20 mouse cellular contexts compared by ENCODE assay signal in the genomic region with DNA sequence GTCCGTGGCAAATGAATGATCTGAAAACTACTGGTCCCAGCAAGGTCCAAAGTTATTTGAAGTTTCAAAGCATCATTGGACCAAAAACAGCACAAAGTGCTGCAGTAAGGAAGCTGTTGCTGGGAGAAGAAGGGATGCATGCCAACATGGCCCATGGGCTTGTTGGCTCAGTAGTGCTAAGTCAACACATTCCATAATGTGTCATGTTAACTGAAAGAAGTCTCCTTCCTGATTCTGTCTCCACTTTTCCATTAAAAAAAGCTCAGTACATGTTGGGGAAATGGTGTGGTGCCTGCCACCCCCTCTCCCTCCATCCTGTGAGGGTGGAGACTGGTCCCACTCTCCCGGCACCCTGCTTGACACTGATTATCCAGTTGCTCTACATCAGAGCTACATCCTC.
DNase-seq lines count a peak whose midpoint lies in the region; ATAC-seq and TF ChIP-seq lines count a peak whose summit lies in the region.
"Had no signal": no experiment of that assay in that cellular context is flagged by ENCODE, and none has a peak within 500 bp of the region (broad histone marks: within the 10 kb centered on the region; RNA-seq: fewer than 3 reads in every experiment).

No protein-coding gene starts in this region.

- WGBS in heart, adult 2 months, result 58% methylated on average over 2 of the region's 2 CpGs
- WGBS in lung, embryonic 16.5 days, result 41% methylated on average over 2 of the region's 2 CpGs
- 76% methylated on average over 2 of the region's 2 CpGs for WGBS in neural tube, embryonic 13.5 days

- ATAC-seq in lung, embryonic 16.5 days (ENCODE audit: low read depth), result no peak
- no peak for ATAC-seq in neural tube, embryonic 13.5 days (ENCODE audit: low read depth)
- ATAC-seq in activated CD4-positive, CD25-positive, alpha-beta regulatory T cell, adult 4 months, result no peak
- ATAC-seq: forebrain, embryonic 14.5 days had no signal

- intact Hi-C loops in heart, adult 2 months (cut with DNase I), result loop anchor here (5.0 kb wide), 1 partner anchor 356 kb away; no protein-coding TSS in a partner anchor
- intact Hi-C loops in left cerebral cortex, postnatal 4 days (cut with DNase I), result no loop called here

- DNase-seq in heart, adult 11 months, result peak; percentile 87
- DNase-seq in heart, adult 2 months, result no peak
- DNase-seq in lung, postnatal 36 days, result no peak
- DNase-seq in neural tube, embryonic 10.5 days (ENCODE audit: extremely low spot score, low spot score), result no peak
- DNase-seq in left cerebral cortex, postnatal 4 days, result no peak
- DNase-seq: adrenal gland, postnatal 14 days; cerebellum, adult 11-12 months; cerebellum, postnatal 10 days; gastrocnemius, adult 2 months; gastrocnemius, postnatal 25 days; heart, postnatal 10 days; heart, postnatal 4 days had no signal

- no peak overlapping the region for H3K4me2 ChIP-seq in lung, embryonic 16.5 days (ENCODE audit: low read depth, low read length)
- H3K4me2 ChIP-seq in neural tube, embryonic 13.5 days, result no peak overlapping the region
- H3K4me2 ChIP-seq: hindbrain, embryonic 14.5 days had no signal

- H3K4me3 ChIP-seq in heart, adult 2 months, result no peak overlapping the region
- no peak overlapping the region for H3K4me3 ChIP-seq in lung, embryonic 16.5 days (ENCODE audit: low read length)
- H3K4me3 ChIP-seq in neural tube, embryonic 13.5 days, result no peak overlapping the region
- H3K4me3 ChIP-seq: embryonic facial prominence, embryonic 10.5 days; forebrain, embryonic 10.5 days; gastrocnemius, adult 2 months; heart, embryonic 10.5 days had no signal

- H3K27ac ChIP-seq in heart, adult 2 months, result no peak overlapping the region
- H3K27ac ChIP-seq in lung, embryonic 16.5 days (ENCODE audit: low read length), result peak overlapping the region; percentile 48
- H3K27ac ChIP-seq in neural tube, embryonic 13.5 days (replicated peaks), result peak overlapping the region; percentile 61; the same call in 1 of the 2 replicates
- H3K27ac ChIP-seq: heart, embryonic 10.5 days; hindbrain, embryonic 14.5 days had no signal

- H3K79me2 ChIP-seq in heart, adult 2 months (replicated peaks; ENCODE audit: control insufficient read depth, insufficient read depth, low read length), result no peaks in the 10 kb centered on the region

- TF ChIP-seq CTCF in heart, adult 2 months (IDR thresholded peaks at IDR 0.05), result no peak

- no peak overlapping the region for H3K9ac ChIP-seq in heart, adult 2 months (ENCODE audit: low read depth, low read length)
- H3K9ac ChIP-seq in lung, embryonic 16.5 days (ENCODE audit: low read length), result no peak overlapping the region
- no peak overlapping the region for H3K9ac ChIP-seq in neural tube, embryonic 13.5 days
- H3K9ac ChIP-seq: hindbrain, embryonic 14.5 days had no signal

- TF ChIP-seq EP300 in heart, adult 2 months (IDR thresholded peaks at IDR 0.05; ENCODE audit: insufficient read depth, low read depth, low read length), result no peak

- peaks cover 5% of the 10 kb centered on the region; the same call in 1 of the 2 replicates for H3K9me3 ChIP-seq in lung, embryonic 16.5 days (ENCODE audit: control insufficient read depth, low read length)
- H3K9me3 ChIP-seq in neural tube, embryonic 13.5 days, result no peaks in the 10 kb centered on the region
- H3K9me3 ChIP-seq: embryonic facial prominence, embryonic 10.5 days; forebrain, embryonic 10.5 days; heart, embryonic 10.5 days had no signal

- H3K4me1 ChIP-seq in heart, adult 2 months (ENCODE audit: control insufficient read depth, insufficient read depth, low read length), result peaks cover 2% of the 10 kb centered on the region
- H3K4me1 ChIP-seq in lung, embryonic 16.5 days (replicated peaks; ENCODE audit: control insufficient read depth, insufficient read depth, low read length), result peaks cover 34% of the 10 kb centered on the region
- H3K4me1 ChIP-seq in neural tube, embryonic 13.5 days (replicated peaks), result peaks cover 69% of the 10 kb centered on the region

- no peaks in the 10 kb centered on the region for H3K36me3 ChIP-seq in heart, adult 2 months (ENCODE audit: control insufficient read depth, insufficient read depth, low read length)
- H3K36me3 ChIP-seq in lung, embryonic 16.5 days (ENCODE audit: control insufficient read depth, insufficient read depth, low read length), result no peaks in the 10 kb centered on the region
- 0 out of 2 replicates have a peak, but pooled peaks cover 3% of the 10 kb centered on the region for H3K36me3 ChIP-seq in neural tube, embryonic 13.5 days
- H3K36me3 ChIP-seq: embryonic facial prominence, embryonic 10.5 days; forebrain, embryonic 10.5 days; heart, embryonic 10.5 days had no signal

- no peak for TF ChIP-seq POLR2A in heart, adult 2 months (IDR thresholded peaks at IDR 0.05; ENCODE audit: insufficient read depth, low read depth, low read length)

- no peaks in the 10 kb centered on the region for H3K27me3 ChIP-seq in heart, adult 2 months (ENCODE audit: control insufficient read depth, insufficient read depth, low read length)
- H3K27me3 ChIP-seq in lung, embryonic 16.5 days (ENCODE audit: control insufficient read depth, insufficient read depth, low read depth, low read length), result no peaks in the 10 kb centered on the region
- peaks cover 9% of the 10 kb centered on the region for H3K27me3 ChIP-seq in neural tube, embryonic 13.5 days
